Mouse (Mus musculus) hindbrain, embryonic 10.5 days (tissue): Measurements from ENCODE around the gene Zfpm1. TPM values are rescaled to one million over a fixed set of nuclear protein-coding genes. Genes with fewer than 3 reads are reported as not detected.

Source experiments
- DNase-seq: peaks from one replicate; pipeline ENCODE4 v3.0.0-alpha.2; 2017; ENCODE audit warnings: low spot score
- H3K27ac ChIP-seq: fragments of 300-500 bp; sonication (generic); 2 replicates; pipeline ENCODE4 v1.5.1; 2016; ENCODE audit warnings: mild to moderate bottlenecking, moderate library complexity
- H3K27me3 ChIP-seq: fragments of 300-500 bp; sonication (generic); 2 replicates; pipeline ENCODE4 v1.6.1; 2016; ENCODE audit warnings: mild to moderate bottlenecking; ENCODE audit not compliant: poor library complexity, insufficient read depth, severe bottlenecking
- H3K36me3 ChIP-seq: fragments of 300-500 bp; sonication (generic); 2 replicates; pipeline ENCODE4 v1.6.1; 2016; ENCODE audit warnings: mild to moderate bottlenecking, moderate library complexity
- H3K4me1 ChIP-seq: fragments of 300-500 bp; sonication (generic); replicated peaks from 2 replicates; pipeline ENCODE4 v1.6.1; 2016; ENCODE audit warnings: mild to moderate bottlenecking
- H3K4me3 ChIP-seq: fragments of 300-500 bp; sonication (generic); 2 replicates; pipeline ENCODE4 v1.5.1; 2016; ENCODE audit warnings: mild to moderate bottlenecking, moderate library complexity
- H3K9me3 ChIP-seq: fragments of 300-500 bp; sonication (generic); 2 replicates; pipeline ENCODE4 v1.6.1; 2016; ENCODE audit warnings: mild to moderate bottlenecking, moderate library complexity
- WGBS: fragments of 180-500 bp; shearing (Covaris S2); methylation state at CpG from one replicate; pipeline ENCODE4 v1.1.7; 2016; 5-methylcytosine and 5-hydroxymethylcytosine counted together
- polyA plus RNA-seq: library from polyadenylated mRNA; unstranded; fragments of >200 nt; fragmentation: Nextera tagmentation; extraction: Ambion mirVana; gene quantifications from 2 replicates; pipeline ENCODE4 v1.2.1, GENCODE M21; 2016

The Zfpm1 gene
- polyA plus RNA-seq, 1 experiment from 2014 or later: 1.6 TPM

GRCm38 (mm10) chr8:122375320-122375719 lies 93.4 kb downstream of the Zfpm1 start:
- no peaks in the 10 kb centered on the region for H3K9me3 ChIP-seq
- H3K27me3 ChIP-seq: no peaks in the 10 kb centered on the region
- peaks cover 22% of the 10 kb centered on the region for H3K4me1 ChIP-seq
- H3K4me3 ChIP-seq: peak overlapping the region; percentile 87
- H3K27ac ChIP-seq: no peak overlapping the region
- DNase-seq: no peak
- peaks cover 24% of the 10 kb centered on the region for H3K36me3 ChIP-seq
- WGBS: 87% methylated on average over 7 of the region's 7 CpGs

- Histone ChIP-seq H3K36me3 (peaks cover 30% of the 10 kb centered on the region), H3K4me1 (peaks cover 22% of the 10 kb centered on the region), H3K9me3 (no peaks in the 10 kb centered on the region), H3K27me3 (no peaks in the 10 kb centered on the region), H3K27ac (peak overlapping the region; percentile 95), H3K4me3 (peak overlapping the region; percentile 87)
- 34% methylated on average over 13 of the region's 13 CpGs for WGBS
- no peak for DNase-seq
Observed at GRCm38 (mm10) chr8:122375751-122376364, 93.9 kb downstream of the Zfpm1 start.

GRCm38 (mm10) chr8:122376365-122377231 lies 94.7 kb downstream of the Zfpm1 start, which contains the start of gene Zc3h18:
Gene Zc3h18 (plus strand): TSS chr8:122376609.
- WGBS: under 1% methylated on average over 107 of the region's 107 CpGs
- H3K27me3 ChIP-seq: no peaks in the 10 kb centered on the region
- no peaks in the 10 kb centered on the region for H3K9me3 ChIP-seq
- H3K4me1 ChIP-seq: peaks cover 22% of the 10 kb centered on the region
- peak within 1 kb of the TSS; percentile 95 for H3K27ac ChIP-seq
- peak within 1 kb of the TSS; percentile 87 for H3K4me3 ChIP-seq
- peak; percentile 99 for DNase-seq
- H3K36me3 ChIP-seq: peaks cover 37% of the 10 kb centered on the region

- peaks cover 4% of the 10 kb centered on the region for H3K4me1 ChIP-seq
- DNase-seq: no peak
- H3K27ac ChIP-seq: no peak overlapping the region
- peaks cover 96% of the 10 kb centered on the region for H3K36me3 ChIP-seq
- H3K9me3 ChIP-seq: no peaks in the 10 kb centered on the region
- H3K4me3 ChIP-seq: no peak overlapping the region
- no peaks in the 10 kb centered on the region for H3K27me3 ChIP-seq
- 85% methylated on average over 4 of the region's 4 CpGs for WGBS
Observed at GRCm38 (mm10) chr8:122383039-122383438, 101.1 kb downstream of the Zfpm1 start.

Other genes starting within 250 kb of the Zfpm1 start
- gene Trhr2, start 78.6 kb downstream of the Zfpm1 start, polyA plus RNA-seq: not detected in 2 replicates
- gene Zc3h18, start 94.5 kb downstream of the Zfpm1 start, polyA plus RNA-seq: 67.6 and 75.0 TPM in 2 replicates
- gene Il17c, start 139.9 kb downstream of the Zfpm1 start, polyA plus RNA-seq: not detected in 2 replicates
- gene Cyba, start 150.8 kb downstream of the Zfpm1 start, polyA plus RNA-seq: 75.4 and 76.6 TPM in 2 replicates
- gene Mvd, start 161.3 kb downstream of the Zfpm1 start, polyA plus RNA-seq: 61.8 and 65.1 TPM in 2 replicates
- 0.16 TPM in 1 of 2 replicates, not detected in the other for gene Snai3, start 178.6 kb downstream of the Zfpm1 start, polyA plus RNA-seq
- gene Rnf166, start 193.9 kb downstream of the Zfpm1 start, polyA plus RNA-seq: 31.8 and 33.6 TPM in 2 replicates
- 74.1 and 74.7 TPM in 2 replicates for gene Ctu2, start 194.0 kb downstream of the Zfpm1 start, polyA plus RNA-seq